In the genomic region with DNA sequence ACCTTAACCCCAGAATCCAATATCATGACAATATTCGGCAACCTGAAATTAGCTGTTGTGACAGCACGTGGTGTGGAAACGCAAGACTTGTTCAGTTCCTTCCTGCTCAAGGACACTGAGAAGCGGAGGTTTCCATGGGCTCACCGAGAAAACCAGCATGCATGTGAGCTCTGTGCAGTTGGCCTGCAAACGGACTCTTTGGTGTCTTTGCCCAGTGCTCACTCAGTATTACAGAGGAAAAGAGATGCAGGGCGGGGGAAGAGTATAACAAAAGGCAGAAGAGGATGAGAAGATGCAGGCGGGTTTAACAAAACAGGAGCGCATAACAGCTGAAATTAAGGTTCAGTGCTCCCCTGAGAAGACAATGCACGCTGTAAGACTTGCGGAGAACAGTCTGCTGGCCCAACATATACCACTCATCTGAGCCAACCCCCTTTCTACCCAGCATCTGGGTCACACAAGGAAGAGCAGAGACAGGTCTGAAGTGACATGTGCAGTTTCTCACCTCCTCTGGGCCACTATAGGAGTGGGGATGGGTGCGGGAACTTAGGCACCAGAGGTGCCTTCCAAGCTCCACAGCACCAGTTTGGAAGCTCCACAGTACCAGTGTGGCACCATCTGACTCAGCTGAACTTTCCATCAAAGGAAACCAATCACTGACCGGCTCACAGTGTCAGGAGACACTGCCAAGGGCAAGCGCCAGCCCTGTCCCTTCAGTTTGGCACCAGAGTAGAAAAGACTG, we compare ENCODE assay signal across 12 mouse cellular contexts.
DNase-seq lines count a peak whose midpoint lies in the region; ATAC-seq lines count a peak whose summit lies in the region.
"Had no signal": no experiment of that assay in that cellular context is flagged by ENCODE, and none has a peak within 500 bp of the region (broad histone marks: within the 10 kb centered on the region; RNA-seq: fewer than 3 reads in every experiment).

No protein-coding gene starts in this region.

- no peaks in the 10 kb centered on the region for H3K9me3 ChIP-seq in hindbrain, embryonic 10.5 days
- H3K9me3 ChIP-seq in midbrain, embryonic 13.5 days: no peaks in the 10 kb centered on the region
- H3K9me3 ChIP-seq: embryonic facial prominence, embryonic 12.5 days had no signal

- WGBS in hindbrain, embryonic 10.5 days: 72% methylated on average over 14 of the region's 14 CpGs
- 61% methylated on average over 14 of the region's 14 CpGs for WGBS in midbrain, embryonic 13.5 days

- no peaks in the 10 kb centered on the region for H3K27me3 ChIP-seq in hindbrain, embryonic 10.5 days (ENCODE audit: insufficient read depth, poor library complexity, severe bottlenecking)
- no peaks in the 10 kb centered on the region for H3K27me3 ChIP-seq in midbrain, embryonic 13.5 days
- H3K27me3 ChIP-seq: embryonic facial prominence, embryonic 12.5 days had no signal

- no peak for ATAC-seq in frontal cortex, adult (ENCODE audit: low TSS enrichment)
- peak; percentile 74 for ATAC-seq in cerebellum, adult (ENCODE audit: insufficient number of reproducible peaks, low FRiP score, low TSS enrichment)
- ATAC-seq in midbrain, embryonic 13.5 days: peak; percentile 82
- ATAC-seq in megakaryocyte-erythroid progenitor cell, adult 5-6 weeks (replicated peaks; ENCODE audit: low FRiP score, low TSS enrichment, poor library complexity, severe bottlenecking): no peak

- H3K36me3 ChIP-seq in hindbrain, embryonic 10.5 days: no peaks in the 10 kb centered on the region
- H3K36me3 ChIP-seq in midbrain, embryonic 13.5 days: no peaks in the 10 kb centered on the region
- H3K36me3 ChIP-seq: embryonic facial prominence, embryonic 12.5 days had no signal

- peak overlapping the region; percentile 25; the same call in 1 of the 2 replicates for H3K27ac ChIP-seq in hindbrain, embryonic 10.5 days
- H3K27ac ChIP-seq in midbrain, embryonic 13.5 days: peak overlapping the region; percentile 63
- H3K27ac ChIP-seq: embryonic facial prominence, embryonic 12.5 days; heart, adult 2 months had no signal

- H3K4me1 ChIP-seq in hindbrain, embryonic 10.5 days (replicated peaks): peaks cover 16% of the 10 kb centered on the region
- H3K4me1 ChIP-seq in midbrain, embryonic 13.5 days (replicated peaks): peaks cover 34% of the 10 kb centered on the region

- DNase-seq in frontal cortex, postnatal 36 days (ENCODE audit: low spot score in 2 of 2): peak; percentile 8 to 20
- no peak for DNase-seq in hindbrain, embryonic 10.5 days (ENCODE audit: low spot score)
- DNase-seq in lung, postnatal 25 days (ENCODE audit: low spot score): no peak
- no peak for DNase-seq in lung, postnatal 4 days
- DNase-seq: kidney, adult 18-20 months had no signal

- H3K9ac ChIP-seq in midbrain, embryonic 13.5 days (replicated peaks): no peak overlapping the region
- H3K9ac ChIP-seq: embryonic facial prominence, embryonic 12.5 days had no signal

- H3K4me2 ChIP-seq in midbrain, embryonic 13.5 days (replicated peaks): no peak overlapping the region
- H3K4me2 ChIP-seq: embryonic facial prominence, embryonic 12.5 days had no signal

- no peak overlapping the region for H3K4me3 ChIP-seq in hindbrain, embryonic 10.5 days
- no peak overlapping the region for H3K4me3 ChIP-seq in midbrain, embryonic 13.5 days (replicated peaks)
- H3K4me3 ChIP-seq: embryonic facial prominence, embryonic 12.5 days; heart, adult 2 months; myocyte had no signal

Comparison
In these comparisons a context has a peak if more than half of its experiments do, and no peak if none do; other contexts are left out.
1. DNase-seq: peak in frontal cortex, postnatal 36 days (2 of 2); none in hindbrain, embryonic 10.5 days (single experiment), lung, postnatal 25 days (single experiment) and lung, postnatal 4 days (0 of 2).
2. ATAC-seq: peak in cerebellum, adult (single experiment) and midbrain, embryonic 13.5 days (single experiment); none in frontal cortex, adult (single experiment) and megakaryocyte-erythroid progenitor cell, adult 5-6 weeks (single experiment).